Mouse (Mus musculus) bone marrow, adult 2 months (tissue): Measurements from ENCODE around the gene Clca3a1. TPM values are rescaled to one million over a fixed set of nuclear protein-coding genes. Genes with fewer than 3 reads are reported as not detected.

Source experiments
- H3K27ac ChIP-seq: fragments of 200-500 bp; 2 replicates; pipeline ENCODE4 v1.5.1; 2012; ENCODE audit warnings: low read depth, mild to moderate bottlenecking, control low read depth, inconsistent platforms, low read length; ENCODE audit not compliant: control insufficient read depth, poor library complexity, insufficient read depth
- H3K4me1 ChIP-seq: fragments of 200-500 bp; 2 replicates; pipeline ENCODE4 v1.6.1; 2011; ENCODE audit warnings: low read length; ENCODE audit not compliant: control insufficient read depth, insufficient read depth
- H3K4me3 ChIP-seq: fragments of 200-500 bp; replicated peaks from 2 replicates; pipeline ENCODE3; 2011; ENCODE audit warnings: mild to moderate bottlenecking, low read depth, low read length, control low read depth; ENCODE audit not compliant: control insufficient read depth
- CTCF ChIP-seq: fragments of 200-500 bp; IDR thresholded peaks from 2 replicates; pipeline ENCODE4 v1.5.1; 2011; ENCODE audit warnings: low read length, control low read depth; ENCODE audit not compliant: control insufficient read depth, insufficient read depth
- POLR2A ChIP-seq: fragments of 200-500 bp; IDR thresholded peaks from 2 replicates; pipeline ENCODE4 v1.6.1; 2011; ENCODE audit warnings: low read depth, mild to moderate bottlenecking, control low read depth, low read length, borderline replicate concordance; ENCODE audit not compliant: control insufficient read depth
- WGBS: fragments of 180-500 bp; shearing (Covaris S2); methylation state at CpG from one replicate; pipeline ENCODE4 v1.1.7; 2018; 5-methylcytosine and 5-hydroxymethylcytosine counted together
- polyA plus RNA-seq: library from polyadenylated mRNA; stranded (reverse); fragments of >200 nt; gene quantifications from 2 replicates; pipeline ENCODE4 v1.2.4, GENCODE M21; 2011; ENCODE audit warnings: low replicate concordance; ENCODE audit not compliant: missing spikeins, insufficient read depth, insufficient read length

Gene Clca3a1
- polyA plus RNA-seq, 1 experiment = 8.3 TPM

GRCm38 (mm10) chr3:144719901-144720747 is 40.7 kb downstream of the Clca3a1 start, which contains the start of gene Sh3glb1:
Sh3glb1 (minus strand) TSS chr3:144720335.
- Histone ChIP-seq H3K27ac (peak within 1 kb of the TSS; percentile 94), H3K4me3 (peak within 1 kb of the TSS; percentile 94), H3K4me1 (peaks cover 2% of the 10 kb centered on the region; the same call in 1 of the 2 replicates)
- WGBS = 1% methylated on average over 86 of the region's 98 CpGs
- TF ChIP-seq CTCF (peak; percentile 94), POLR2A (peak; percentile 47; the same call in 1 of the 2 replicates)

GRCm38 (mm10) chr3:144719088-144719900 is 41.5 kb downstream of the Clca3a1 start:
- H3K4me1 ChIP-seq = peaks cover 4% of the 10 kb centered on the region; the same call in 1 of the 2 replicates
- WGBS = under 1% methylated on average over 55 of the region's 56 CpGs
- peak overlapping the region; percentile 94 for H3K4me3 ChIP-seq
- TF ChIP-seq CTCF (no peak), POLR2A (0 out of 2 replicates have a peak, but pooled peaks have one; percentile 13)
- peak overlapping the region; percentile 94 for H3K27ac ChIP-seq

GRCm38 (mm10) chr3:144718706-144719087 is 42.1 kb downstream of the Clca3a1 start:
- Histone ChIP-seq H3K4me1 (peaks cover 4% of the 10 kb centered on the region; the same call in 1 of the 2 replicates), H3K4me3 (peak overlapping the region; percentile 94)

GRCm38 (mm10) chr3:144717835-144718234 is 42.9 kb downstream of the Clca3a1 start:
- no peak overlapping the region for H3K27ac ChIP-seq
- 84% methylated on average over 6 of the region's 6 CpGs for WGBS
- H3K4me3 ChIP-seq = peak overlapping the region; percentile 31
- TF ChIP-seq POLR2A (no peak), CTCF (no peak)
- peaks cover 4% of the 10 kb centered on the region; the same call in 1 of the 2 replicates for H3K4me1 ChIP-seq

More at GRCm38 (mm10) chr3:144718706-144719087, 42.1 kb downstream of the Clca3a1 start:
- TF ChIP-seq POLR2A = no peak
- no peak for TF ChIP-seq CTCF
- 5% methylated on average over 7 of the region's 7 CpGs for WGBS
- peak overlapping the region; percentile 40; the same call in 1 of the 2 replicates for H3K27ac ChIP-seq

GRCm38 (mm10) chr3:144717121-144717520 is 43.7 kb downstream of the Clca3a1 start:
- peaks cover 4% of the 10 kb centered on the region; the same call in 1 of the 2 replicates for H3K4me1 ChIP-seq
- no peak overlapping the region for H3K27ac ChIP-seq
- TF ChIP-seq POLR2A (no peak), CTCF (no peak)
- no peak overlapping the region for H3K4me3 ChIP-seq
- 65% methylated on average over 3 of the region's 3 CpGs for WGBS

- TF ChIP-seq POLR2A = no peak
- no peak for TF ChIP-seq CTCF
- H3K4me3 ChIP-seq = no peak overlapping the region
- H3K4me1 ChIP-seq = peaks cover 4% of the 10 kb centered on the region; the same call in 1 of the 2 replicates
- 0 out of 2 replicates have a peak overlapping the region, but pooled peaks have one; percentile 3 for H3K27ac ChIP-seq
- 19% methylated on average over 9 of the region's 9 CpGs for WGBS
These were observed 44.9 kb downstream of the Clca3a1 start for GRCm38 (mm10) chr3:144715901-144716300.

- Histone ChIP-seq H3K27ac (no peak overlapping the region), H3K4me1 (peaks cover 2% of the 10 kb centered on the region; the same call in 1 of the 2 replicates), H3K4me3 (no peak overlapping the region)
- WGBS = 81% methylated on average over 7 of the region's 7 CpGs
- TF ChIP-seq POLR2A (no peak), CTCF (no peak)
These were observed 45.7 kb downstream of the Clca3a1 start for GRCm38 (mm10) chr3:144715033-144715432.

- peaks cover 2% of the 10 kb centered on the region; the same call in 1 of the 2 replicates for H3K4me1 ChIP-seq
- no peak overlapping the region for H3K4me3 ChIP-seq
- 76% methylated on average over 8 of the region's 8 CpGs for WGBS
- no peak overlapping the region for H3K27ac ChIP-seq
- TF ChIP-seq POLR2A (no peak), CTCF (no peak)
These were observed 46.2 kb downstream of the Clca3a1 start for GRCm38 (mm10) chr3:144714606-144715005.
